Comparison of ENCODE assay signal across 8 mouse cellular contexts in the genomic region with DNA sequence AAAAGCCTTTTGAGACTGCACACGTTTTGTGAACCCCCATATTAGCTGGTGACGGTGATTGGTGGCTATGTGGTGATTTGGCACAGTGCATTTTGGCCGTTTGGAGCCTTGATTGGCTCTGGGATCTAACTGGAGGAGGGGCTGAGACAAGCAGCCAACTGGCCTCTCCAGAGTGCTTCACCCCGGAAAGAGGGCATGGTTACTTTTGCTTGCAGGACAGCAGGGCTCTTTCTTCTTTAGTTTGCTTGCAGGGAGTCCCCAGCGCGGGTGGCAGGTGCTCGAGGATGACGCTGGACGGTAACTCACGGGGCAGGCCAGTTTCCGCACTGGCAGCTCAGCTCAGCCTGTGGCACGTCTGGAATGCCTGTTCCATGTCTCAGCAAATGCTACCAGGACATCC. TPM values are rescaled to one million over a fixed set of nuclear protein-coding genes. Genes with fewer than 3 reads are reported as not detected.
DNase-seq lines count a peak whose midpoint lies in the region; ATAC-seq and TF ChIP-seq lines count a peak whose summit lies in the region.

No protein-coding gene starts in this region.

- no peak for ATAC-seq in forebrain, embryonic 11.5 days (replicated peaks; ENCODE audit: low FRiP score)
- no peak for ATAC-seq in intestine, embryonic 14.5 days (replicated peaks; ENCODE audit: low FRiP score, low TSS enrichment, low read depth)

- peaks cover 63% of the 10 kb centered on the region for H3K4me1 ChIP-seq in forebrain, embryonic 10.5 days
- peaks cover 16% of the 10 kb centered on the region; the same call in 1 of the 2 replicates for H3K4me1 ChIP-seq in forebrain, embryonic 11.5 days (replicated peaks; ENCODE audit: control insufficient read depth, insufficient read depth, low read length)
- H3K4me1 ChIP-seq in intestine, embryonic 14.5 days (replicated peaks; ENCODE audit: control insufficient read depth, insufficient read depth, low read length) = peaks cover 30% of the 10 kb centered on the region
- peaks cover 12% of the 10 kb centered on the region for H3K4me1 ChIP-seq in thymus, adult 2 months (replicated peaks; ENCODE audit: control insufficient read depth, insufficient read depth, low read length)

- peak overlapping the region; percentile 22 for H3K27ac ChIP-seq in forebrain, embryonic 10.5 days
- no peak overlapping the region for H3K27ac ChIP-seq in forebrain, embryonic 11.5 days (ENCODE audit: low read depth, low read length)
- peak overlapping the region; percentile 35; the same call in 1 of the 2 replicates for H3K27ac ChIP-seq in intestine, embryonic 14.5 days (ENCODE audit: low read depth)
- no peak overlapping the region for H3K27ac ChIP-seq in thymus, adult 2 months (ENCODE audit: control insufficient read depth, insufficient read depth, low read length)

- H3K9ac ChIP-seq in forebrain, embryonic 11.5 days (ENCODE audit: low read length) = no peak overlapping the region; the same call in 1 of the 2 replicates
- H3K9ac ChIP-seq in intestine, embryonic 14.5 days (ENCODE audit: low read length) = no peak overlapping the region

- H3K36me3 ChIP-seq in forebrain, embryonic 10.5 days (replicated peaks) = no peaks in the 10 kb centered on the region
- H3K36me3 ChIP-seq in forebrain, embryonic 11.5 days (ENCODE audit: control insufficient read depth, insufficient read depth, low read length) = no peaks in the 10 kb centered on the region
- no peaks in the 10 kb centered on the region for H3K36me3 ChIP-seq in intestine, embryonic 14.5 days (ENCODE audit: control insufficient read depth, insufficient read depth, low read length)
- no peaks in the 10 kb centered on the region for H3K36me3 ChIP-seq in thymus, adult 2 months (ENCODE audit: control insufficient read depth, insufficient read depth, low read length)

- DNase-seq in forebrain, embryonic 10.5 days (ENCODE audit: extremely low spot score, low spot score) = no peak
- DNase-seq in forebrain, embryonic 11.5 days (ENCODE audit: low spot score) = no peak
- peak; percentile 51 for DNase-seq in MN1 (ENCODE audit: low spot score)
- DNase-seq in intestine, embryonic 14.5 days (ENCODE audit: low spot score) = no peak
- DNase-seq in lung, postnatal 10 days = peak; percentile 38
- DNase-seq in frontal cortex, postnatal 10 days (ENCODE audit: low spot score in 2 of 2) = no peak
- no peak for DNase-seq in thymus, adult 2 months
- DNase-seq in right cerebral cortex, postnatal 36 days (ENCODE audit: low spot score in 2 of 2) = no peak

- TF ChIP-seq POLR2A in thymus, adult 2 months (IDR thresholded peaks at IDR 0.05; ENCODE audit: control insufficient read depth, extremely low read depth, insufficient read depth, low read length, poor library complexity) = no peak

- H3K4me3 ChIP-seq in forebrain, embryonic 10.5 days = no peak overlapping the region; the same call in 1 of the 2 replicates
- H3K4me3 ChIP-seq in forebrain, embryonic 11.5 days (ENCODE audit: low read depth, low read length) = no peak overlapping the region
- no peak overlapping the region for H3K4me3 ChIP-seq in intestine, embryonic 14.5 days (ENCODE audit: low read depth, low read length)
- H3K4me3 ChIP-seq in thymus, adult 2 months (ENCODE audit: control insufficient read depth, insufficient read depth, low read length) = no peak overlapping the region

- H3K27me3 ChIP-seq in forebrain, embryonic 10.5 days (ENCODE audit: poor library complexity, severe bottlenecking) = peaks cover 90% of the 10 kb centered on the region
- peaks cover 3% of the 10 kb centered on the region for H3K27me3 ChIP-seq in forebrain, embryonic 11.5 days (ENCODE audit: control insufficient read depth, insufficient read depth, low read length)
- H3K27me3 ChIP-seq in intestine, embryonic 14.5 days (replicated peaks; ENCODE audit: control insufficient read depth, insufficient read depth, low read length) = no peaks in the 10 kb centered on the region
- no peaks in the 10 kb centered on the region for H3K27me3 ChIP-seq in thymus, adult 2 months (ENCODE audit: control insufficient read depth, insufficient read depth, low read length)

- H3K9me3 ChIP-seq in forebrain, embryonic 10.5 days = peaks cover 3% of the 10 kb centered on the region; the same call in 1 of the 2 replicates
- H3K9me3 ChIP-seq in forebrain, embryonic 11.5 days (ENCODE audit: control insufficient read depth, low read length) = no peaks in the 10 kb centered on the region
- 0 out of 2 replicates have a peak, but pooled peaks cover 4% of the 10 kb centered on the region for H3K9me3 ChIP-seq in intestine, embryonic 14.5 days (ENCODE audit: control insufficient read depth, low read length)

- TF ChIP-seq CTCF in thymus, adult 2 months (IDR thresholded peaks at IDR 0.05; ENCODE audit: borderline replicate concordance, control insufficient read depth, extremely low read depth, insufficient read depth, low read length, poor library complexity) = no peak

- 39% methylated on average over 12 of the region's 12 CpGs for WGBS in forebrain, embryonic 10.5 days
- 31% methylated on average over 12 of the region's 12 CpGs for WGBS in forebrain, embryonic 11.5 days
- WGBS in intestine, embryonic 14.5 days = 33% methylated on average over 12 of the region's 12 CpGs
- 73% methylated on average over 12 of the region's 12 CpGs for WGBS in thymus, adult 2 months

- H3K4me2 ChIP-seq in forebrain, embryonic 11.5 days (ENCODE audit: low read depth, low read length, severe bottlenecking) = no peak overlapping the region
- H3K4me2 ChIP-seq in intestine, embryonic 14.5 days (ENCODE audit: low read length) = 0 out of 2 replicates have a peak overlapping the region, but pooled peaks have one; percentile 36

RNA-seq across cellular contexts. Expression of a gene that starts 41.1 kb away (rescaled TPM):
- 3.3 and 4.6 TPM in 2 replicates for polyA plus RNA-seq in forebrain, embryonic 10.5 days (2016; fragmentation: Nextera tagmentation; extraction: Ambion mirVana)
- 6.4 and 7.0 TPM in 2 replicates for polyA plus RNA-seq in forebrain, embryonic 11.5 days (2014; fragmentation: Nextera tagmentation; extraction: Ambion mirVana)
- 9.9 and 10.5 TPM in 2 replicates for polyA plus RNA-seq in intestine, embryonic 14.5 days (2014; fragmentation: Nextera tagmentation; extraction: Ambion mirVana)
- 54.7 and 56.8 TPM in 2 replicates for polyA plus RNA-seq in thymus, adult 2 months (2012; rRNA removed)

Comparison
In these comparisons a context has a peak if more than half of its experiments do, and no peak if none do; other contexts are left out.
1. H3K27ac ChIP-seq: peak in forebrain, embryonic 10.5 days (single experiment) and intestine, embryonic 14.5 days (single experiment); none in forebrain, embryonic 11.5 days (single experiment) and thymus, adult 2 months (single experiment).
2. DNase-seq: peak in MN1 (single experiment) and lung, postnatal 10 days (single experiment); none in forebrain, embryonic 10.5 days (single experiment), forebrain, embryonic 11.5 days (single experiment), intestine, embryonic 14.5 days (single experiment), frontal cortex, postnatal 10 days (0 of 2), thymus, adult 2 months (single experiment) and right cerebral cortex, postnatal 36 days (0 of 2).